Mouse (Mus musculus) gastrocnemius, adult 2 months (tissue): ENCODE measurements around the gene Usp21. TPM values are rescaled to one million over a fixed set of nuclear protein-coding genes. Genes with fewer than 3 reads are reported as not detected.

ENCODE experiments used
- DNase-seq: peaks from one replicate; pipeline ENCODE4 v3.0.0; 2022
- H3K27ac ChIP-seq: fragments of 200-600 bp; 2 replicates; pipeline ENCODE4 v1.8.1; 2022; ENCODE audit warnings: mild to moderate bottlenecking
- H3K4me3 ChIP-seq: fragments of 200-600 bp; 2 replicates; pipeline ENCODE4 v1.8.1; 2022; ENCODE audit warnings: mild to moderate bottlenecking, moderate library complexity
- CTCF ChIP-seq: fragments of 200-600 bp; IDR thresholded peaks from 2 replicates; pipeline ENCODE4 v1.8.1; 2022; ENCODE audit warnings: antibody characterized with exemption, mild to moderate bottlenecking, moderate library complexity
- intact Hi-C: fragments of 180-260 bp; cut with DNase I; formaldehyde crosslinking; loops from one replicate; pipeline ENCODE4 v1.15.1; 2025
- total RNA-seq, 2 experiments: library from RNA; stranded (reverse); gene quantifications; 2 replicates each; pipeline ENCODE4 v1.2.3; 2021

Usp21 gene
- total RNA-seq, 2 experiments from 2014 or later = 15.8 to 18.7 TPM

GRCm38 (mm10) chr1:171256937-171257548, 30.7 kb downstream of the Usp21 start:
- peak; percentile 94 for TF ChIP-seq CTCF
- DNase-seq = peak; percentile 77
- Histone ChIP-seq H3K4me3 (no peak overlapping the region), H3K27ac (0 out of 2 replicates have a peak overlapping the region, but pooled peaks have one; percentile 12)
- intact Hi-C loops = loop anchor here (2.0 kb wide), 2 partner anchors 34 to 140 kb away; partner anchors contain the start of gene Tomm40l

- intact Hi-C loops = loop anchor here (2.0 kb wide), 2 partner anchors 33 to 139 kb away; partner anchors contain the start of gene Tomm40l
Observed at GRCm38 (mm10) chr1:171256095-171256818, 31.5 kb downstream of the Usp21 start.

GRCm38 (mm10) chr1:171252415-171252814, 35.4 kb downstream of the Usp21 start:
- intact Hi-C loops = no loop called here

More at GRCm38 (mm10) chr1:171256095-171256818, 31.5 kb downstream of the Usp21 start:
- DNase-seq = no peak
- no peak overlapping the region for H3K4me3 ChIP-seq
- H3K27ac ChIP-seq = no peak overlapping the region
- TF ChIP-seq CTCF = peak; percentile 12; the same call in 1 of the 2 replicates

GRCm38 (mm10) chr1:171251594-171252324, 36.0 kb downstream of the Usp21 start:
- H3K4me3 ChIP-seq = peak overlapping the region; percentile 75
- intact Hi-C loops = no loop called here
- no peak for TF ChIP-seq CTCF
- peak overlapping the region; percentile 97 for H3K27ac ChIP-seq
- peak; percentile 73 for DNase-seq

More at GRCm38 (mm10) chr1:171252415-171252814, 35.4 kb downstream of the Usp21 start:
- Histone ChIP-seq H3K27ac (peak overlapping the region; percentile 97), H3K4me3 (peak overlapping the region; percentile 75)
- DNase-seq = peak; percentile 19
- TF ChIP-seq CTCF = no peak

GRCm38 (mm10) chr1:171250680-171251593, 36.9 kb downstream of the Usp21 start, which contains the start of gene Ndufs2:
Gene Ndufs2, minus strand, starts transcription at chr1:171251388.
- Histone ChIP-seq H3K4me3 (peak within 1 kb of the TSS; percentile 75), H3K27ac (peak within 1 kb of the TSS; percentile 97)
- DNase-seq = peak; percentile 60
- intact Hi-C loops = no loop called here
- no peak for TF ChIP-seq CTCF

- peak; percentile 60 for DNase-seq
- Histone ChIP-seq H3K27ac (peak within 1 kb of the TSS; percentile 97), H3K4me3 (peak within 1 kb of the TSS; percentile 75)
- no peak for TF ChIP-seq CTCF
- intact Hi-C loops = no loop called here
Observed at GRCm38 (mm10) chr1:171249913-171250600, 37.7 kb downstream of the Usp21 start, which contains the start of gene Adamts4. Gene Adamts4, plus strand, starts transcription at chr1:171250421.

- intact Hi-C loops = no loop called here
- H3K4me3 ChIP-seq = peak overlapping the region; percentile 89
- no peak for TF ChIP-seq CTCF
- peak overlapping the region; percentile 97 for H3K27ac ChIP-seq
- DNase-seq = peak; percentile 14
Observed at GRCm38 (mm10) chr1:171248386-171249226, 39.2 kb downstream of the Usp21 start.

GRCm38 (mm10) chr1:171247916-171248315, 39.9 kb downstream of the Usp21 start:
- TF ChIP-seq CTCF = no peak
- peak overlapping the region; percentile 89 for H3K4me3 ChIP-seq
- peak overlapping the region; percentile 97 for H3K27ac ChIP-seq
- intact Hi-C loops = loop anchor here (1.0 kb wide), 1 partner anchor 26 kb away; the partner anchor contains the start of gene Tomm40l
- peak; percentile 32 for DNase-seq

- intact Hi-C loops = loop anchor here (1.0 kb wide), 1 partner anchor 25 kb away; the partner anchor contains the start of gene Tomm40l
- no peak for TF ChIP-seq CTCF
- Histone ChIP-seq H3K4me3 (peak overlapping the region; percentile 89), H3K27ac (peak overlapping the region; percentile 97)
- DNase-seq = no peak
Observed at GRCm38 (mm10) chr1:171247453-171247841, 40.3 kb downstream of the Usp21 start.
